Mouse (Mus musculus) bone marrow macrophage, adult 2 months (primary cell): ENCODE results near the gene Hivep3. TPM values are rescaled to one million over a fixed set of nuclear protein-coding genes. Genes with fewer than 3 reads are reported as not detected.

ENCODE experiments used
- H3K27ac ChIP-seq: 2 replicates; pipeline ENCODE4 v1.5.1; 2012; ENCODE audit warnings: low read depth, low read length; ENCODE audit not compliant: insufficient read depth
- H3K4me1 ChIP-seq: 2 replicates; pipeline ENCODE4 v1.6.1; 2012; ENCODE audit warnings: low read length; ENCODE audit not compliant: control insufficient read depth, insufficient read depth
- H3K4me3 ChIP-seq: 2 replicates; pipeline ENCODE4 v1.5.1; 2012; ENCODE audit warnings: mild to moderate bottlenecking, low read length, moderate library complexity; ENCODE audit not compliant: insufficient read depth
- CTCF ChIP-seq: IDR thresholded peaks from 2 replicates; pipeline ENCODE4 v1.5.1; 2012; ENCODE audit warnings: low read depth, mild to moderate bottlenecking, low read length, moderate library complexity
- POLR2A ChIP-seq: IDR thresholded peaks from 2 replicates; pipeline ENCODE4 v1.6.1; 2012; ENCODE audit warnings: mild to moderate bottlenecking, low read depth, low read length, borderline replicate concordance
- polyA plus RNA-seq: library from polyadenylated mRNA; stranded (reverse); fragments of >200 nt; gene quantifications from 2 replicates; pipeline ENCODE4 v1.2.4, GENCODE M21; 2012; ENCODE audit not compliant: missing spikeins, insufficient read depth, insufficient read length

The Hivep3 gene
- polyA plus RNA-seq, 1 experiment, result 19.8 TPM

GRCm38 (mm10) chr4:120116312-120116711 is 382.7 kb downstream of the Hivep3 start:
- peaks cover 17% of the 10 kb centered on the region for H3K4me1 ChIP-seq

DNA sequence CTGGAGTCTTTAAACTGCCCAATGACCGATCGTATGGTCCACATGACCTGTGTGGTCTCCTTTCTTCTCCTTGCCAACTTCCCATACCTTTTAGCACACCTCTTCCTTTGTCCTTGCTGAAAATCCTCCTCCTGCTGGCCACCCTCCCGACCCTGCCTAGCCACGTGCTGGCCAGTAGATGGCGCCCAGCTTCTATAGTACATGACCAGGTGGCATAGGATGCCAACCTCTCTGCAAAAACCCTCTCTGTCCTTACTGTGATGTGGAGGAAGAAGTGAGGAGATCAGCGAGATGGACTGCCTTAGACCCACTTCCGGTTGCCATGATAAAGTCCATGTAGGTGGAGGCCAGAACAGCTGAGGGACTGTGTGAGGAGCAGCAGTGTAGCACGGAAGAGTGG is 386.7 kb downstream of the Hivep3 start:
- Histone ChIP-seq H3K27ac (no peak overlapping the region), H3K4me3 (no peak overlapping the region), H3K4me1 (peaks cover 17% of the 10 kb centered on the region)
- TF ChIP-seq CTCF (peak; percentile 84), POLR2A (no peak)

More at GRCm38 (mm10) chr4:120116312-120116711, 382.7 kb downstream of the Hivep3 start:
- no peak overlapping the region for H3K4me3 ChIP-seq
- peak overlapping the region; percentile 9; the same call in 1 of the 2 replicates for H3K27ac ChIP-seq
- TF ChIP-seq POLR2A (no peak), CTCF (no peak)

- no peaks in the 10 kb centered on the region for H3K4me1 ChIP-seq
- no peak overlapping the region for H3K4me3 ChIP-seq
- H3K27ac ChIP-seq, result no peak overlapping the region
- no peak for TF ChIP-seq CTCF
- TF ChIP-seq POLR2A, result no peak
Observed at GRCm38 (mm10) chr4:120124656-120125055, 391.1 kb downstream of the Hivep3 start.

GRCm38 (mm10) chr4:120126047-120126446 is 392.5 kb downstream of the Hivep3 start:
- Histone ChIP-seq H3K27ac (no peak overlapping the region), H3K4me3 (no peak overlapping the region), H3K4me1 (no peaks in the 10 kb centered on the region)
- TF ChIP-seq CTCF (no peak), POLR2A (no peak)

- TF ChIP-seq POLR2A, result no peak
- TF ChIP-seq CTCF, result no peak
- Histone ChIP-seq H3K27ac (no peak overlapping the region), H3K4me1 (no peaks in the 10 kb centered on the region), H3K4me3 (no peak overlapping the region)
Observed at GRCm38 (mm10) chr4:120127333-120127732, 393.7 kb downstream of the Hivep3 start.

DNA sequence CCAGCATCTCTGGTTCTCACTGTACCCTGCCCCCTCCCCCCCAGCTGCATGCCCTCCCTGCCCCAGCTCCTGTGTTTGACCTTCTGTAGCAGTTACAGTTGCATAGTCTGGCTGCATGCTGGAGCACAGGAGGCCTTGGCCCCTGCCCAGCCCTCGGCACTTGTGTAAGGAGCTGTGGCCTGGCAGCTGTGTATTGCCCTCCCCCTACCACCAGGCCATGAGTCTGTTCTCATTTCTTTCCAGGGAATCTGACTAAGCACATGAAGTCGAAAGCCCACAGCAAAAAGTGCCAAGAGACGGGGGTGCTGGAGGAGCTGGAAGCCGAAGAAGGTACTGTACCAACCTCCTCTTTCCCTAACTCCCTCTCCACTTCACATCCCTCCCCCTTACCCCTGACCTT is 394.4 kb downstream of the Hivep3 start:
- TF ChIP-seq POLR2A, result no peak
- no peak for TF ChIP-seq CTCF
- Histone ChIP-seq H3K27ac (no peak overlapping the region), H3K4me1 (no peaks in the 10 kb centered on the region), H3K4me3 (no peak overlapping the region)

DNA sequence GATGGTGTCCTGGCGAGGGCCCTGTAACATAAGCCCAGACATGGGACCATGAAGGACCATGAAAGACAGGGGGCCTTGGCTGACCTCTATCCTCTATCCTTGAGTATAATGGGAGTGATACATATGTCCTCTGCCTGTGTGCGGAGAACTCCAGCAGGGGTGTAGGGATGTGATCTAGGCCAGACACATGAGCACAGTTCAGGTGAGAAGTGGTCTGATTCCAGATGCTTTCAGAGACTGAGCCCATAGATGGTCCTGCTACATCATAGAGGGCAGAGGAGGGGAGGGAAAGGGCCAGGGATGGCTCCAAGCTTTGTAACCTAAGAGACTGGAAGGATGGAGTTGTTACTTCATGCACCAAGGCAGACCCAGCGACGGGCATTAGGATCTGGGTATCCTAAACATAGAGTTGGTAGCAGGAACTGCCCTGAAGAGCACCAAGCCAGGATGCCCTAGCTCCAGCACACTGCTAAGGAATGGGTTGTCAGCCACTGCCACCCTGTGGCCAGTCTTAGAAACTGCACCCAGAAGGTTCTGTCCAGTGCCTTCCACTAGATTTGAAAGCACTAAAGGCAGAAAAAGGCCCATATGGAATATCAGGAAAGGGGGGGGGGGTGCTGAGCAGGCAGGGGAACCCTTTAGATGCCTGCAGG is 395.8 kb downstream of the Hivep3 start:
- Histone ChIP-seq H3K27ac (no peak overlapping the region), H3K4me3 (no peak overlapping the region), H3K4me1 (no peaks in the 10 kb centered on the region)
- TF ChIP-seq POLR2A (no peak), CTCF (peak; percentile 29; the same call in 1 of the 2 replicates)

DNA sequence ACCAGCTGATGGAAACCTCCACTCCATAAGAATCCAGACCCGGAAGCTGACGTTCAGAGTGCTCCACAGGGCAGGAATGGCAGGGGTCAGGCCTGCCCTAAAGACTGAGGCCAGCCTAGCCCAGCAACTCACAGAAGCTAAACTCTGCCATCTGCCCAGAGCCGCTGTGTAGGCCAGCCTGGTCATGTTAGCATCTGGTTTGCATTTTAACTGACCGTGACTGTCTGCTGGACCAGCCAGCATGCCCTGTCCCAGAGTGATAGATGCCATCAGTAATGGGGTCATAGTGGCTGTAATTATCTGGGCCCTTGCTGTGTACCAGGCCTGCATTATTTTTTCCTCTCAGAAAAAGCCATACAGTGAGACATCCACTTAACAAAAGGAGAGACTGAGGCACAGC is 397.3 kb downstream of the Hivep3 start:
- no peaks in the 10 kb centered on the region for H3K4me1 ChIP-seq
- no peak for TF ChIP-seq CTCF
- TF ChIP-seq POLR2A, result no peak
- H3K4me3 ChIP-seq, result no peak overlapping the region
- no peak overlapping the region for H3K27ac ChIP-seq

DNA sequence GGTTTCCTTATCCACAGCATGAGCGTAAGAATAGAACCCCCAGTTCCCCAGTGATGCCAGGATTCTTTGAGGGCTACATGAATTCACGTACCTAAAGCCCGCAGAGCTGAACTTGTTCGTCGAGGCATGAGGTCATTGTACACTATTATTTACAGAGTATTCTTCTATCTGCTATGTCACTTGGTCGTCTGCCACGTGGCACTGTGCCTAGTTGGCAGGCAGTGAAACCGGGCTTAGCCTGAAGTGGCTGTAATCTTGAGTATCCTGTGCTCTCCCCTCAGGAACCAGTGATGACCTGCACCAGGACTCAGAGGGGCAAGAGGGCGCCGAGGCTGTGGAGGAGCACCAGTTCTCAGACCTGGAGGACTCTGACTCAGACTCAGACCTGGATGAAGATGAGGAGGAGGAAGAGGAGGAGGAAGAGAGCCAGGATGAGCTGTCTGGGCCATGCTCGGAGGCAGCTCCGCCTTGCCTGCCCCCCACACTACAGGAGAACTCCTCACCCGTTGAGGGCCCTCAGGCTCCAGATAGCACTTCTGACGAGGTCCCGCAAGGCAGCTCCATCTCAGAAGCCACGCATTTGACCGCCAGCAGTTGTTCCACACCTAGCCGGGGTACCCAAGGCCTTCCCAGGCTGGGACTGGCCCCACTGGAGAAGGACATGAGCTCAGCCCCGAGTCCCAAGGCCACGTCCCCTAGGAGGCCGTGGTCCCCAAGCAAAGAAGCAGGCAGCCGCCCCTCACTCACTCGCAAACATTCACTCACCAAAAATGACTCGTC is 398.0 kb downstream of the Hivep3 start:
- Histone ChIP-seq H3K4me3 (no peak overlapping the region), H3K4me1 (no peaks in the 10 kb centered on the region), H3K27ac (no peak overlapping the region)
- TF ChIP-seq CTCF (no peak), POLR2A (no peak)

- Histone ChIP-seq H3K27ac (no peak overlapping the region), H3K4me3 (no peak overlapping the region), H3K4me1 (no peaks in the 10 kb centered on the region)
- TF ChIP-seq POLR2A (no peak), CTCF (no peak)
Observed at GRCm38 (mm10) chr4:120134223-120134622, 400.6 kb downstream of the Hivep3 start.
